Mouse (Mus musculus): ENCODE results near the gene Smap2. TPM values are rescaled to one million over a fixed set of nuclear protein-coding genes. Genes with fewer than 3 reads are reported as not detected.

Gene Smap2
- total RNA-seq, 2 experiments from 2014 or later, result 152 to 166 TPM

- TF ChIP-seq CTCF (conservative IDR thresholded peaks at IDR 0.05), result no peak
- DNase-seq (ENCODE audit: low spot score in 2 of 2), result no peak
- Histone ChIP-seq H3K4me3 (no peak overlapping the region), H3K27ac (no peak overlapping the region)
Observed at GRCm38 (mm10) chr4:120953667-120954066, 63.4 kb downstream of the Smap2 start.

DNA sequence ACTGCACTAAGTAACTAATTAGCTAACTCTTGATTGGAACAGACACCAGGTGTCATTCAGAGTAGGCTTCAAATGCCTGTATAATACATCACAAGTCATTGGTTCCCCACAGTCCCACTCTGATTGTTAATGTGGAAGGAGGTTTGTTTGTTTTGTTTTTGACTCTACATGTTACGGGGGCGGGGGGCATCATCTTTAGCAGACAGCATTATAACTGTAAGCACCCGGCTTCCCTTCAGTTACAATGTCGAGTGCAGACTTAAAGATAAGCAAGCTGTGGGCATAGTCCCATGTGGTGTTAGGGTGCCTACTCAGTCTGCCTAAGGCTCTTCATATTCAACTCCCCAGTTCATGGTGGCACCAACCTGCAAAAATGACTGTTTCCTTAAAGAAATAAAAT, 64.0 kb downstream of the Smap2 start:
- Histone ChIP-seq H3K4me3 (no peak overlapping the region), H3K27ac (no peak overlapping the region)
- no peak for DNase-seq (ENCODE audit: low spot score in 2 of 2)
- TF ChIP-seq CTCF (conservative IDR thresholded peaks at IDR 0.05), result no peak

DNA sequence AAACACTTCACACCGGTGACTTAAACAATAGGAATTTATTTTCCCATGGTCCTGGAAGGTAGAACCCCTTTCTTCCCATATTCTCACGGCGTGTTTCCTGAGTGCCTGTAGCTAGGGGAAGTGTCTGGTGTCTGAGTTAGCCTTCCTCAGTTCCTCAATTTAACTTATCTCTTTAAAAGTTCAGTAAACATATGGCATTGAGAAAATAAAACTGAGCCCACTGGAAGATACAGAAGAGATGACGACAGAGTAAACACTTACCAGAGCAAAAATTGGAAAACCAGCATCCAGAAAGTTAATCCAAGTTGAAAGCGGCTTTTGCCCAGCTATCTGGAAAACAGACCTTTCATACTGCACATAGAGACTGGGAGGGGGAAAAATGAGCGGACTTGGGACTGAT, 64.9 kb downstream of the Smap2 start:
- H3K4me3 ChIP-seq, result peak overlapping the region; percentile 61
- peak overlapping the region; percentile 93 for H3K27ac ChIP-seq
- TF ChIP-seq CTCF (conservative IDR thresholded peaks at IDR 0.05), result no peak
- DNase-seq (ENCODE audit: low spot score in 2 of 2), result no peak

DNA sequence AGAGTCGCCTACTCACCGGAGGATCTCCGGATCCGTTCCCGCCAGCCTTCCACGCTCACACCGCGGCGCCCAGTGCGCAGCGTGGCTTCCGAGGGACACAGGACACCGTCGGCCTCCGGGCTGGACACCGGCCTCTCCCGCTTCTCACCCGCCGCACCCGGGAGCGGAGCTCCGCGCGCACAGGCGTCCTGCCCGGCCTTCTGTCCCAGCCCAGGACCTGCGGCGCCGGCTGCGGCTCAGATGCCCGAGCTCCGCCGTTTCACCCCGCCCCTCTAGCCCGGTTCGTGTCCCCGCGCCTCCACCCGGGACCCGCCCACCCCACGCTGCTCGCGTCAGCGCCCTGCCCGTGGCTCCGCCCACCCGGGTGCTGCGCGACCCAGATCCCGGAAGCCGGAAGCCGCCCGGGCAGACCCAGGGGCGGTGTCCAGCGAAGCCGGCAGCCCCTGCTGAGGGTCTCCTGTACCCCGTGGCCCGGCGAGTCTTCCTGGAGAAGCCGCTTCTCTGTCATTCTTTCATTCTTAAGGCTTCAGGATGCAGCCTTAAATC, 65.5 kb downstream of the Smap2 start, which contains the start of gene Zfp69:
TSS of gene Zfp69 (minus strand) at position 272 of the 546 bp plus-strand sequence.
- Histone ChIP-seq H3K27ac (peak within 1 kb of the TSS; percentile 93), H3K4me3 (peak within 1 kb of the TSS; percentile 61)
- DNase-seq (ENCODE audit: low spot score in 2 of 2), result peak; percentile 84 to 87
- TF ChIP-seq CTCF (conservative IDR thresholded peaks at IDR 0.05), result no peak

GRCm38 (mm10) chr4:120950763-120951427, 66.2 kb downstream of the Smap2 start:
- peak overlapping the region; percentile 93 for H3K27ac ChIP-seq
- no peak for DNase-seq (ENCODE audit: low spot score in 2 of 2)
- H3K4me3 ChIP-seq, result peak overlapping the region; percentile 61
- TF ChIP-seq CTCF (conservative IDR thresholded peaks at IDR 0.05), result no peak

DNA sequence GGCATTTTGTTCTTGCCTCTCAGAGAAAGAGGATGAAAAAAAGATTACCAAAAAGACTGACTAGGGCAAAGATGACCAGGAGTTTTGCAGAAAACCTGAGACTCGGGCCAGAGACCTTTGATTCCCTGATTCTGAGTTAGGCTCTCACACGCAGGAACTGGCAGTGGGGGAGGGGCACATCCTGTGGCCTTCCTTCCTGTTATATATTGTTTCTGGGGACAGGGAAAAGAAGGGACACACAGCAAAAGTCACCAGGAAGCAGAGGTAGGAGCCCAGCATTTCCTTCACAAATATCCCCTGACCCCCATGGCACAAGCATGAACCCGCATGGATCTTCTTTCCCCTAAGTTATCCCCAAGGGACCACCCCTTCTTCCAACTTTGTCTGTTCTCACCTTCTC, 68.1 kb downstream of the Smap2 start:
- Histone ChIP-seq H3K4me3 (no peak overlapping the region), H3K27ac (no peak overlapping the region)
- no peak for DNase-seq (ENCODE audit: low spot score in 2 of 2)
- TF ChIP-seq CTCF (conservative IDR thresholded peaks at IDR 0.05), result no peak

DNA sequence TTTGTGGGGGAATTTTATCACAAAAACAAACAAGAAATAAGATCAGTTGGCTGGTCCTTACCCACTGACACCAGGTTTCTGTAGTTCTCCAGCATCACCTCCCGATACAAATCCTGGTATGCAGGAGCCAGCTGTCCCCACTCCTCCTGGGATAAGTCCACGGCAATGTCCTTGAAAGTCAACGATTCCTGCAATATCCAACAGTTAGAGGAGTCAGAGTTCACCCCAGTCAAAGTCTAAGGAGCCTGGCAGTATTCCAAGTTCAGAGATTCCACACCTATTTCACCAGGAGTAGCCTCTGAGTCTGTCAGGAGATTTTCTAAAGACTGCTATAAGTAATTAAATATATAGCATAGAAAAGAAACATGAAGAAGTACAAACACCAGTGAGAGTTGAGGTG, 82.0 kb downstream of the Smap2 start:
- Histone ChIP-seq H3K4me3 (no peak overlapping the region), H3K27ac (no peak overlapping the region)
- TF ChIP-seq CTCF (conservative IDR thresholded peaks at IDR 0.05), result no peak
- DNase-seq (ENCODE audit: low spot score in 2 of 2), result no peak

- H3K27ac ChIP-seq, result no peak overlapping the region
- H3K4me3 ChIP-seq, result no peak overlapping the region
- no peak for DNase-seq (ENCODE audit: low spot score in 2 of 2)
- no peak for TF ChIP-seq CTCF (conservative IDR thresholded peaks at IDR 0.05)
Observed at GRCm38 (mm10) chr4:120930736-120931135, 86.3 kb downstream of the Smap2 start.

DNA sequence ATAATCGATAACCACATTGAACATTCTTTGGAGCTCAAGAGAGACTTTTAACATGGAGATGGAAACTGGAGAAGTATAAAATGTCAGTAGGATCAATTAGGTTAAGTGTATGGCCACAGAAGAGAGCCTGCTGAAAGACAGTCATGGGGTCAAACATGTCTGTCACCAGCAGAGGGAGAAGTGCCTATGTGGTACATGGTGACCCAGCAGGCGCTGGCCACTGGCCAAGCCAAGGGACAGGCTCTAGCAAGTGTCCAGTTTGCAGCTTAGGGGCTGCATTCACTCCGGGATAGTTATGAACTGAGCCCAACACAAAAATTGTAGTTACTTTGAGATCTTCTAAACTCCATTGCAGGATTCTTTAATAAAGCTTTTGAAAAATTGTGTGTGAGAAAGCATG, 88.4 kb downstream of the Smap2 start:
- no peak for DNase-seq (ENCODE audit: low spot score in 2 of 2)
- no peak overlapping the region for H3K4me3 ChIP-seq
- H3K27ac ChIP-seq, result no peak overlapping the region
- TF ChIP-seq CTCF (conservative IDR thresholded peaks at IDR 0.05), result peak; percentile 42

- TF ChIP-seq CTCF (conservative IDR thresholded peaks at IDR 0.05), result peak; percentile 60
- Histone ChIP-seq H3K27ac (peak overlapping the region; percentile 98), H3K4me3 (peak overlapping the region; percentile 86)
- peak; percentile 13 to 17 for DNase-seq (ENCODE audit: low spot score in 2 of 2)
Observed at GRCm38 (mm10) chr4:120925386-120925785, 91.7 kb downstream of the Smap2 start.

- no peak for TF ChIP-seq CTCF (conservative IDR thresholded peaks at IDR 0.05)
- Histone ChIP-seq H3K27ac (peak within 1 kb of the TSS; percentile 98), H3K4me3 (peak within 1 kb of the TSS; percentile 86)
- peak; percentile 91 to 92 for DNase-seq (ENCODE audit: low spot score in 2 of 2)
Observed at GRCm38 (mm10) chr4:120924554-120925299, 92.3 kb downstream of the Smap2 start, which contains the start of gene Exo5. TSS of gene Exo5 (minus strand) at chr4:120925017.

DNA sequence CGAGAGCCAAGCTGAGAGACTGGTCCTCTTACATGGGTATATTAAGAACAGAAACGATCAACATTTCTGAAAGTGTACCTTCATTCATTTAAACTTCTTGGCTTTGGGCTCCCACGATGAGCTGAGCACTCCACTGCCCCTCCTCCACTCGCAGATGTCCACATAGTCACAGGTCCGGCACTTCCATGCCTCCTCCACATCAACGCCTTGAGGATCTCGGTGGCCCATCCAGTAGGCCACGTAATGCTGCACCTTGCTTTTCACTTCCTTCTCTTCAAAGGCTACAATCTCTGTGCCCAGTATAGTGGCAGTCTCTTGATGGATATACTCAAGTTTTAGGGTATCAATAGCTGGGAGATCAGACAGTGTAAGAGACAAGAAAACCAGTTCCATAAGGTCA, 95.6 kb downstream of the Smap2 start:
- Histone ChIP-seq H3K27ac (no peak overlapping the region), H3K4me3 (no peak overlapping the region)
- TF ChIP-seq CTCF (conservative IDR thresholded peaks at IDR 0.05), result no peak
- DNase-seq (ENCODE audit: low spot score in 2 of 2), result no peak

Small RNA genes lying within 50 kb of the gene (microRNA-seq; reads per million reads assigned to microRNA genes)
- 0 to 2.6 reads per million in 2 experiments for gene Mir7015

Other genes starting within 250 kb of the Smap2 start
- 10 to 100 TPM; 46.4 to 47.1 TPM for gene Nfyc, start 185.7 kb downstream of the Smap2 start, total RNA-seq (2021)
- 10 to 100 TPM; 25.9 to 30.0 TPM for gene Rims3, start 162.4 kb downstream of the Smap2 start, total RNA-seq (2021)
- 10 to 100 TPM in 1 of 2 experiments, 1 to 10 TPM in 1; 9.4 to 12.6 TPM for gene Exo5, start 92.2 kb downstream of the Smap2 start, total RNA-seq (2021)
- 1 to 10 TPM; 1.5 to 1.7 TPM for gene Zfp69, start 65.5 kb downstream of the Smap2 start, total RNA-seq (2021)
- 1 to 10 TPM; 2.8 to 5.0 TPM for gene Col9a2, start 22.1 kb upstream of the Smap2 start, total RNA-seq (2021)
- 10 to 100 TPM; 22.3 to 23.0 TPM for gene Zmpste24, start 81.0 kb upstream of the Smap2 start, total RNA-seq (2021)
- not detected for gene Tmco2, start 92.0 kb upstream of the Smap2 start, total RNA-seq (2021)
- gene Rlf, start 197.8 kb upstream of the Smap2 start, total RNA-seq (2021), result 10 to 100 TPM; 30.2 to 34.3 TPM